Mouse (Mus musculus) ovary, adult 18-20 months (tissue): ENCODE results near the gene Gm3532.
"Not testable (repeated sequence)": the region's sequence is repeated elsewhere in the genome, so short reads cannot be mapped to it uniquely, and the experiment has no call there.

ENCODE experiments used
- DNase-seq: peaks from one replicate; pipeline ENCODE4 v3.0.0; 2022; ENCODE audit warnings: low spot score, mixed read lengths

Gm3532 gene

GRCm38 (mm10) chr14:5538196-5538595, at the start of gene Gm3532:
TSS of gene Gm3532 (plus strand) at chr14:5538496.
- DNase-seq: not testable (repeated sequence)

- not testable (repeated sequence) for DNase-seq
These were observed 36.9 kb upstream of the Gm3532 start, which contains the start of gene Gm3488 for GRCm38 (mm10) chr14:5501374-5501773. TSS of gene Gm3488 (plus strand) at chr14:5501674.
